Mouse (Mus musculus) urinary bladder, postnatal 36 days (tissue): ENCODE measurements around the gene Ltbr.
"Not testable (repeated sequence)": the region's sequence is repeated elsewhere in the genome, so short reads cannot be mapped to it uniquely, and the experiment has no call there.

Experiments used
- DNase-seq, 2 experiments: peaks; one replicate each; pipeline ENCODE4 v3.0.0; 2022; ENCODE audit warnings: low spot score in 2 of 2, mixed read lengths in 1 of 2

The Ltbr gene

DNA sequence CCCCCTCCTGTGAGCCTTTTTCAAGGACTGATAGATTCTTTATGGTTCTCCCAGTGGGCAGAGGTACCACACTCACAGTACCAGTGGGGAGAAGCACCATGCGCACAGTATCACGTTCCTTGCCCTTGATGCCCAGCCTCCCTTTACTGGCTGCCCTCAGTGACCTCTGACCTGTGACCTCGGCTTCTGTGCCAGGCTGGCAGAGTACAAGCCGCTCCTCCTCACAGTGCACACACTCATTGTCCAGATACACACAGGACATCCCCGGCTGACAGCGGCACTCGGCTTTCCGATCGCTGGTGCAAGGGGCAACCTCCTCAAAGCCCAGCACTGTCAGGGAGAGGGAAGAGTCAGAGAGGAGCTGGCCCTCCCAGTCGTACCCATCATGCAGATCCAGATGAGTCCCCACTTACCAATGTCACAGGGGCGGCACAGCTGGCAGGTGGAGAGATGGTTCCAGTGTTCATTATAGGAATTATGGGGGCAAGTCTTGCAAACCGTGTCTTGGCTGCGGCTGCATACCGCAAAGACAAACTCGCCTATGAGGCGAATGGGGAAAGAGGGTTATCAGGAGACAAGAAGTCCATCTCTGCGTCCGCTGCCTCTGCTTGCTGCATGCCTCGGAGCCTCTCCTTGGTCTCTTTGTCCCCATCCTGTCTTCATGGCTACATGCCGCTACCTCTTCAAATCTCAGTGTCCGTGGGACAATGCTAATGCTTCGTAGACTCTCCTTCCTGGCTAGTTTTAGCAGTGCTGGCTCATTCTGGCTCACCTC, 917 bp downstream of the Ltbr start:
- no peak for DNase-seq

DNA sequence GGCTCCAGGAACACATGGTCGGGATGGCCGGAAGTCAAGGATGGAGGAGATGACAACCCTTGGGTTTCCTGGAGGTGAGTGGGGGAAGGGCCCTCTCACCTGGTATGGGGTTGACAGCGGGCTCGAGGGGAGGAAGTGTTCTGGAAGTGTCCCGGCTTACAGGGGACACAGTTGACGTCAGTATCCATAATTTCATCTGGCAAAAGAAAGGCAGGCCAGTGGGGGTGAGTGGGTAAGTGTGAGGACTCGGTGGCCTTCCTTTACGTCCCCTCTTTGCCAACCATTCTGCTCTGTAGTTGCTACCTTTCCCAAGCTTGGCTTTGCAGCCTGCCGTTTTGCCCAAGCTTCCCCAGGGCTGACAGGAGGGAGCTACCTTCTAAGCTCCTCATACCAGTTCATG, 1.5 kb downstream of the Ltbr start:
- no peak for DNase-seq

DNA sequence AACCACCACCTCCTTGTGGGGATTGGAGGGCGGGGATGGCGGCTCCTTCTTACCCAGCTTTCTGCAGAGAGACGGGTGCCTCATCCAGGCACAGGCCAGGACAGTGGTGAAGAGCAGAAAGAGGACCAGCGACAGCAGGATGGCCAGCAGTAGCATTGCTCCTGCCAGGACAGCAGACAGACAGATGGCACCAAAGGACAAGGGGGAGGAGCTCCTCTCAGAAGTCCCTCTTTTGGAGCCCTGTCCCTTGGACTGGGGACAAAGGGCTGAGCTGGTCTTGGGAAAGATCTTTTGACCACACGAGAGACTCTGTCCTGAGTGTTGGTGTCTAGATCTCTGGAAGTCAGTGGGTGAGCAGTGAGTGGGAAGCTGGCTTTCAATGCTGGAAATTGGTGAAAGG, 4.3 kb downstream of the Ltbr start:
- no peak for DNase-seq

DNA sequence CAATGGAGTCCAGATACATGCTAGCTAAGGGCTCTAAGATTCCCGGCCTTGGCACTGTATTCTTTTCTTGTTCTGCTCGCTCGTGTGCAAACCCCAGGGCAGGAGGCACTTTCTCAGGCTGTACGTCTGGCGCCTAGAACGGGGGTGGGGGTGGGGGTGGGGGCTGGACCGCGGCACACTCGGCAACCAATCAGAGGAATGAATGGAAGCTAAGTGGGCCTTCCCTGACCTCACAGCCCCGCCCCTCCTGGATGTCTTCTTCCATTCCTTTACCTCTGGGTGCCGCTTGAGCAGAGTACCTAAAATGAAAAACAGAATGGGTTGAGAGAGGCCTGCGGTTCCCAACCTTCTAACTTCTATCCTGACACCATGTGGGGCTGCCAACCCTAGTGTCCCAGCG, 4.8 kb downstream of the Ltbr start:
- no peak for DNase-seq

DNA sequence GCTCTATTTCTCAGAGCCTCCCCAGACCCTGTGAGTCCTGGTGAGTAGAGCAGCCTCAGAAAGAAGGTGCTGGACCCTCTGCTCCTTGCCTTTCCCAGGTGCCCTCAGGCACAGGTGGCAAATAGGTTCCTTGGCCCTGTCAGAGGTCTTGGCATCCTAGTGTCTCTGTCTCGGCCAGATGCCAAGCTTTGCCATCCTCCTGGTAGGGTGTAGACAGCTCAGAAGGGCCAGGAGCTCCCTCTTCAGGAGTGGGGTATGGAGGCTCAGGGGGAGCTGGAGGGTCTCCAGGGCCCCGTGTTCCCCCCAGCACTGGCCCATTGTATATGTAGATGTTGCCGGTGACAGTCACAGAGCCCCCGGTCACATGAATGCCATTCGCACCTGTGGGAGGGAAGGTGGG, 6.6 kb downstream of the Ltbr start:
- no peak for DNase-seq

DNA sequence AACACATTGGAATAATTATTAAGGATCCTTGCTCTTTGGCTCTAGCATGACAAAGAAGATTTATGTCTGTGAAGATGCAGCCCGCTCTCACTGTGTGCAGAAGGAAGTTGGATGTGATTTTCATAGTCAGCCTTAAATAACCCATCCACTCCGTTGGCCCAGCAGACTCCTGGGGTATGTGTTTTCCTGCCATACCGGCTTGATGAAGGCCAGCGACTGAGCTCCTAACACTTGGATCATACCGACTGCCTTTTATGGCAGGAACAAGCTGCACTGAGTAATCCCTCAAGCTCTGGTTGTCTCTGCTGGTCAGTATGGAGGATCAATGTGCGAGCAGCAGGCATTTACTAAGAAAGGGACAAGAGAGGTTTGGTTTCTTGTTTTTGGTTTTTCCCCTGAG, 8.2 kb downstream of the Ltbr start:
- DNase-seq: no peak

DNA sequence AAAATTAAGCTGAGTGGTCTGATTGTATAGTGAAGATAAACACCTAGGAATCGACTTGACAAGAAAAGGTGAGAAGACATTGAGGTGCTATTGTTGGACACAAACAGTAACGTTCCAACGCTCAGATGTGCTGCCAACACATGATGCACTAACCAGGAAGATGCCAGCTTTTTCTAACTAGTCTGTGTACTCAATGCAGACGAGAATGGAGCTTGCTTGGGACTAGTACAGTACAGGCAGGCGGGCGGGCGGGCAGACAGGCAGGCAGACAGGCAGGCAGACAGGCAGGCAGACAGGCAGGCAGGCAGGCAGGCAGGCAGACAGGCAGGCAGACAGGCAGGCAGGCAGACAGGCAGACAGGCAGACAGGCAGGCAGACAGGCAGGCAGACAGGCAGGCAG, 9.3 kb downstream of the Ltbr start:
- not testable (repeated sequence) for DNase-seq

DNA sequence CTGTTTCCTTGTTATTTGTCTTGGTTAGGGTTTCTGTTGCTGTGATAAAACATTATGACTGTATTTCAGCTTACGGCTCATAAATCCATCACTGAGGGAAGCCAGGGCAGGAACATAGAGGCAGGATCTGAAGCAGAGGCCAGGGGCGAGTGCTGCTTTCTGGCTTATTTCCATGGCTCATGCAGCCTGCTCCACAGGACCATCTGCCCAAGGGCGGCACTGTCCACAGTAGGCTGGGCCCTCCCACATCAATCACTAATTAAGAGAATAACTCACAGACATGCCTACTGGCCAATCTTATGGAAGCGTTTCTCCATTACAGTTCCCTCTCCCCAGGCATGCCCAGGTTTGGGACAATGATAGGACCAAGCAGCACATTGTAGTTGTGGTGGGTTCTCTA, 10.4 kb downstream of the Ltbr start:
- DNase-seq: no peak

DNA sequence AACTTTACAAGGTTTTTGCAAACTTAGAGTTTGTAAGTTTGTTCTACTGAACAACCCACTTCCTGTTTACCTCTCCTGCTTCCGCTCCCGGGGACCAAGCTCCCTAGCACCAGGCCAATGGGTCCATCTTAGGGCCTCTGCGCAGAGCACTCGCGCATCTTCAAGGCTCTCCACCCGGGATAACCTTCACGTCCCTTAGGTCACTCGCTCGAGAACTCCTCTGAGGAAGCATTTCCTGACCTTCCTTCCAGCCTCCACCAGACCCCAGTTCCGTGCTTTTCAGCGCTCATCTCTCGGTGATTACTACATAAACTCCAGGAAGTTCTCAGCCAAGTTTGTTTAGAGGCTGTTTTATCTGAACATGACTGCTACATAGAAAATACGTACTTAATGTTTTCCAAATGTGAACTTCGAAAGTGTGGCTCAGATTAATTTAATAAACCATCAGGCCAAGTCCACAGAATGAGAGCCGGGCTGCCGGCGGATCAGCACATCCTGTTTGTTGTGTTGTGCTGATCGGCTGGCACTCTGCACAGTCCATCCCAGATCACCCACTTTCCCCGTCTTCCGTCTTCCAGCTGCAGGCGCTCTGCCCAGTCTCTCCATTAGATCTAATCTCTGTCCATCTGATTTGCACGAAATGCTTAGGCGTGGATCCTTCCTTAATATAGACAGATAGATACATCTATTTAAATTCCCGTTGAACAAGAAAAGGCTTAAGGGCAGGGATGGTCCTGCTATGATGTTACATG, 11.3 kb downstream of the Ltbr start:
- DNase-seq: no peak

DNA sequence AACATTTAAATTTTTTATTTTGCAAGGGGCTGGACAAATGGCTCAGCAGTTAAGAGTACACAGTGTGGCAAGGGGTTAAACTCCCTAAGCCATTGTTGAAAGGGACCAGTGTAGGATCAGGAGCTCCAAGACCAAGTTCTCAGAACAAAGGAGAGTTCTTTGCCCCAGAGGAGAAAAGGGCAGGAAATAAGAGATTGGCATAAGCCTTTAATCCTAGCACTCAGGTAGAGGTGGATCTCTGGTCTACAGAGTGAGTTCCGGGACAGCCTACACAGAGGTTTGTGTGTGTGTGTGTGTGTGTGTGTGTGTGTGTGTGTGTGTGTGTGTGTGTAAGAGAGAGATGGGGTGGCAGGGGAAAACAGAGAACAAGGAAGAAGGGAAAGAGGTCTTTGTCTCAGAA, 12.7 kb downstream of the Ltbr start:
- DNase-seq: no peak

DNA sequence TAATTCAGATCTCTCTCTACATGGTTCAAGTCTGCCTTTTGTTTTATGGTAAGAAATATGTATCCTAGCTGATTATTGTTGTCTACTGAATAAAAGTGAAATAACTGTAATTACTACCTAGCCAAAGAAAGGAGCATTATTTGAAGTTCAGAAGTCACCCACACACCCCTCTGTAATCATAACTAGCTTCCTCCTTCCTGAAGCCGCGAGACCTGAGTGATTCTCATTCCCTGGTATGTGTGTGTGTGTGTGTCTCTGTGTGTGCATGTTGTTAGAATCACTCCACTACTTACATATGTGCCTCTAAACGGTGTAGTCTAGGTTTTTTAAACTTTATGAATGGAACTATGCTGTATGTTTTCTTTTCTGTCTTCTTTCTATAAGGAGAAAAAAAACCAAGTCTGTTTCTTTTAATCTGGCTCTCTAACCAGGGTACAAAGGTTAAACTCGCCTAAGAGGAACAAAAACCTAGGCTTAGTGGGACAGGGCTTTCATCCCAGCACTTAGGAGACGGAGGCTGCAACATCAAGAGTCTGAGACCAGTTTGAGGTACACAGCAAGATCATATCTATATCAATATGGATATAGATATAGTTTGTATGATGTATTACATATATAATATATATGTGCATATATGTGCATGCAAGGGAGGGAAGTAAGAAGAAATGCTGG, 16.4 kb downstream of the Ltbr start:
- DNase-seq: no peak

DNA sequence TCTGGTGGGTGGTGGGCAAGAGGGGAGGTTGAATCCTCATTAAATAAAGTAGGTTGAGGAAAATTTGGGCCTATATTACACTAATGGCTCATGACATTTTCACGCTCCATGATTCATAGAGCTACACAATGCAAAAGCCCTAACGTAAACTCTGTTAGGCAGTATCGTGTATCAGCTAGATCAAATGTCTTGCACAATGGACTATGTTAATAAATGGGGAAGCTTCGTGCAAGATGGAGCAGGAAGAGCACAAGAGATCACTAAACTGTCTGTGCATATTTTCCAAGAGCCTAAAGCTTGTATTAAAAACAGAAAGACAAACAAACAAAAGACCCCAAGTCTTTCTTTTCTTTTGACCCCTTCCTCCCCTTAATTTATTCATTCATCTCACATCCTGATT, 19.6 kb downstream of the Ltbr start:
- no peak for DNase-seq

DNA sequence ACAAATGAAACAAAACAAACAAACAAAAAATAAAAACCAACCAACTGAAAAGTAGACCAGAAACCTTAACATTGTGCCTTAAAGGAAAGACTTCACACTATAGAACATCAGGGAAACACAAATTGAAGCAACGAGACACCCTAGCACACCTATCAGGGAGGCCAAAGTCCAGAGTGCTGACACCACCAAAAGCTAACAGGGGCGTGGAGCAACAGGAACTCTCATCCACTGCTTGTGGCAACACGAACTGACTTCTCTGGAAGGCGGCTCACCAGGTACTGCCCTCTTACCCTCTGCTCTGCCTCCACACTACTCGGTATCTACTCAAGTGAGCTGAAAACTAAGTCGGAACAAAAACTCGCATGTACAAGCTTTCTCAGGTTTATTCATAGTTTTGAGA, 21.4 kb downstream of the Ltbr start:
- no peak for DNase-seq

DNA sequence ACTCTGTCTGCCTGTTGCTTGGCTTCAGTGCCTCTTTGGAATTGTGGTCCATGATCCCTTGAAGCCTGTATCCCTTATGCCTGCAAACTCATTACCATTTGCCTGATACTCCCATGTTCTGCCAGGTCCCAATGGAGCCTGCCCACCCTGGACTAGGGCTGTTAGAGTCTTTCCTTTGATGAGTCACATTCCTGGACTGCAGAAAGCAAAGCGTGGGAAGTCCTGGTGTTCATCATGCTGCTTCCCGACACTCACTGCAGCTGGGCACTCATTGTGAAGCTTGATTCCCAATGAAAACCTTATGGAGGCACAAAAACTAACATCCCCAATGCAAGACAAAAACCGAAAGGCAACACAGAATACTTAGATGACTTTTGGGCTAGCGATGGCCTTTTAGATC, 22.4 kb downstream of the Ltbr start:
- no peak for DNase-seq

DNA sequence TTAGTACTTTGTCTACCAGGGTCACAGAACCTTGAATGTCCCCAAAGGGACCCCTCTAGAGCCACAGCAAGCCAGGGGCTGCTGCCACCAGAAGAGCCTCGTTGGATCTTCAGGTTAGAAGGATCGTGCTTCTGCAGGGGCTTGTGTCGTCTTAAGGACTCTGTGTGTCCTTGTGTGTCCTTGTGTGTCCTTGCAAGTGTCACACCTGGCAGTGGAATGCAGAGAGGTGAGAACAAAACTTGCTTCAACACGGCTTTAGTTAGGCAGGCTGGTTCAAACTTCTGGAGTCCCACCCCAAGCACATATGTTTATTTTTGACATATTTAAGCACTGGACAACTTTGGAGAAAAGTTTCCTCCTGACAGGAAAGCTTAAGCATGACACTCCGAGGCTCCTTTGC, 25.0 kb downstream of the Ltbr start:
- no peak for DNase-seq

DNA sequence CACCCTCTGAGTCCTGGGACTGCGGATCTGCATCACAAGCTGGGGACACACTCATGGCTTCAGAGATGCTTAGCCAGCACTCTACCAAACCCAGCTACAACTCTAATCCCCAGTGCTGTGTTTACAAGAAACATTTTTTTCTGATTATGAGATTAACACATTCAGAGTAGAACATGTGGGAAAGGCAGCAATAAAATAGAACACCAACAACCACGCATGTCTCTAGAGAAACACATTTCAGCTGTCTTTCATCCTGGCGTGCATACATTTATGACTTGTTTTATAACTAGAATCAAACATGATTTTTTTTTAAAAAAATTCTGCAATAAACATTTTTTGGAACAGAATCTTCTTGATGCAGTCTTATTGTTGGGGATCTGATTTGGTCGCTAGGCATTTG, 26.7 kb downstream of the Ltbr start:
- DNase-seq: no peak

DNA sequence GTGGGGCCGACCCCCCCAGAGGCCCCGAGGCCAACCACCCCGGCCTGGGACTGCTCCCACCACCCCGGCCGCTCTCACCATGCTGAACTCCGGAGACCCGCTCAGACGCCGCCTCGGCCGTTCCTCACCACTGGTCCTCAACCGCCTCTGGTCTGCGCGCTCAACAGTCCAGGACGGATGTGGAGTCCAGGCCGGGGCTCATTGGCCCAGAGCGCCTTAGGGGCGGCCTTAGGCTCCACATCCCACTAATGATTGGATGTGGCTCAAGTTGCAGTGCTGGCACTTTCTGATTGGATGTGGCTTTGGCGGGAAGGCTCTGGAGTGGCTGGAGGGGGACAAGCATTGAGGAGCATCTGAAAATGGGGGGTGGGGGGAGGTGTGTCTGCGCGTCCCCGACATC, 27.8 kb downstream of the Ltbr start, which contains the start of gene Tuba3a:
Gene Tuba3a (minus strand): TSS at position 153 of the 400 bp plus-strand sequence.
- DNase-seq: no peak

DNA sequence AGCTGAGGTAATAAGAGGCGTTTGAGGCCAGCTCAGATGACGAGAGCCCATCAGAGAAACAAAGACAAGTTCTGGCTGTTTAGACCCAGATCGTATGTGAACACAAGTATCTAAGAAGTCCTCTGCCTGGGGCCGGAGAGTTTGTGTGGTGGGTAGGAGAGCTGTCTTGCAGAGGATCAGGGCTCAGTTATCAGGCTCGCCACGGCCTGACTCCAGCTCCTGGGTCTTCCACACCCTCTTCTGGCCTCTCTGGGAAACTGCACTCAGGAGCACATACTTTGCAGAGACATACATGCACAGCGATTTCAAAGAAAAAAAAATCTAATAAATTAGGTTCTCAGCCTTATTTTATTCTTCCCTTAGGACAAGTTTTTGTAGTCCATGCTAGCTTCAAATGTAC, 28.9 kb downstream of the Ltbr start:
- no peak for DNase-seq

DNA sequence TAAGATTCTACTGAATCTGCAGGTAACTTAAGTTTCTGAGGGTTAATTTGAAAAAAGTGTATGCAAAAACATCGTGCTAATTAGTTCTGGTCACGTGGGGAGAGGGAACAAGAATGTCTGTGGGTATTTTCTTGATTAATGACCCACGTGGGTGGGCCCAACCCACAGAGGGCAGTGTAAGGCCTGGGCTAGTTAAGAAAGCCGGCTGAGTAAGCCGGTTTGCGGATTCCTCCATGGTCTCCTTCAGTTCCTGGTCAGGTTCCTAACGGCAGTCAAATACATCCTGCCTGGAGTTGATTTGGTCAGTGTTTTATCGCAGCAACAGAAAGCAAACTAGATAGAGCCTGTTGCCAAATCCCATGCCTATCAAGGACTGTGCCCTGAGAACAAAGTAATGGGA, 29.4 kb downstream of the Ltbr start:
- no peak for DNase-seq

DNA sequence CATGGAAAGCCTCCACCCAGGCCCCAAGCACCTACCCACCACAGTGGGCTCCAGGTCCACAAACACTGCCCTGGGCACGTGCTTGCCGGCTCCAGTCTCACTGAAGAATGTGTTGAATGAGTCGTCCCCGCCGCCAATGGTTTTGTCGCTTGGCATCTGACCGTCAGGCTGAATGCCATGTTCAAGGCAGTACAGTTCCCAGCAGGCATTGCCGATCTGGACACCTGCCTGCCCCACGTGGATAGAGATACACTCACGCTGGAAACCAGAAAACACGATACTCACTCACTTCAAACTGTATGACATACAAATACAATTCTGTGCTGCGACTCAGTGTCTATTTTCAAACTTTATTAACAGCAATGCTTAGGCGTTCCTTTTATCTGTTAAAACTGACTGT, 31.0 kb downstream of the Ltbr start:
- not testable (repeated sequence) for DNase-seq

DNA sequence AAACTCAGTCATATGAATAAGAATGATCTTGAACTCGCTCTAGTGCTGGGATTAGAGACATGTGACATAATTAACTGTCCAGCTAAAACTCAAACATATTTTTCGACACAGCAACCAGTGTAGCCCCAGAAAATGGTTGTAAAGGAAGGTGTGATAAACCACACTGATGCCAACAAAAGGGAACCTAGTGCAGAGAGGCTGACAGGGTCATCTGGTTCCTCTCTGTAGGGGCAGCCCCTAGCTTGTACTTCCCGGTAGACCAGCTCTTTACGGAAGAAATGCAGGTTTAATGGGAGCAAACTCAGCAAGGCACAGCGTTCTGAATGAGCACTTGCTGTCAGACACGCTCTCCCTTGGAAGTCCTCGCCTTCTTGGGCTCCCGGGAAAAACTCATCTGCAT, 34.0 kb downstream of the Ltbr start:
- no peak for DNase-seq

DNA sequence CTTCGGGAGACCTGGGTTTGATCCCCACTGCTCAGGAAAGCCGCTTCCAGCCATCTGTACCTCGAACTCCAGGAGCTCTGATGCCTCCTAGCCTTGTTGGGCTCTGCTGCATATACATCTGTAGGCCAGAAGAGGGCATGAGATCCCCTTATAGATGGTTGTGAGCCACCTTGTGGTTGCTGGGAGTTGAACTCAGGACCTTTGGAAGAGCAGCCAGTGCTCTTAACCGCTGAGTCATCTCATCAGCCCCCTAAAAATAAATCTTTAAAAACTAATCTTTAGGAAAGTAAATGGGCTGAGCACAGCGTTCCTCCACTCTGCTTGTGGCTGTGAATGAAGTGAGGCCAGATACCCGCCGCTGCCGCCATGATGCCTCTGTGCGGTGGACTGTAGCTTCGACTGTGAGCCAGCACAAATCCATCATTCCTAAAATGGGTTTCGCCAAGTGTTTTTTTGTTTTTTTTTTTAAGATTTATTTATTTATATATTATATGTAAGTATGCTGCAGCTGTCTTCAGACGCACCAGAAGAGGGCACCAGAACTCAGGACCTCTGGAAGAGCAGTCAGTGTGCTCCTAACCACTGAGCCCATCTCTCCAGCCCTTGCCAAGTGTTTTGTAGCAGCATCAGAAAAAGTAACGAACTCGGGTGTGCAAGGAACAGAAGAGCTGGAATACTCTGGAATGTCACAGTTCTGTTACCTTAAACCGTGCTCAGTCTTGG, 38.7 kb downstream of the Ltbr start:
- DNase-seq: peak in 1 of 2 experiments; percentile 38
